Mouse (Mus musculus): Measurements from ENCODE around the gene Adamts2.

DNA sequence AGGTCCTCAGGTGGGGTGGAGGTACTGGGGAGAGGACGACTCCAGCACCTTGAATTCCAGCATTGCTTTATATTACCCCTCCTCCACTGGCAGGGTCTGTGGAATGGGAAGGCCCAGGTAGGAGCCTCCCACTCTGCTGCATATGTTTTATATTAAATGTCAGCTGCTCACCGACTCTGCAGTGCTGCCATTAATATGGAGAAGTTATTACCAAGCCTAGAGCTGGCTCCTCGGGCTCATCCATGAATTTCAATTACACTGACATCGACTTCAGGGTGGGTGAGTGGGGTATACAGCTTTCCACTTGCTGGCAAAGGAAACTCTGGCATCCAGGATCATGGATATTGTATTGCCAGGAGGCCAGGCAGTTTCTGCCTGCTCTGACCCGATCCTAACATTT is 9.3 kb downstream of the Adamts2 start:
- TF ChIP-seq CTCF (IDR thresholded peaks at IDR 0.05; ENCODE audit: extremely low read depth, insufficient read depth, insufficient read length, insufficient replicate concordance) (no peak), POLR2A (IDR thresholded peaks at IDR 0.05; ENCODE audit: low read depth, low read length) (no peak)

Data from spleen, adult 2 months (tissue).